Mouse (Mus musculus): ENCODE results near the gene Htr1f. TPM values are rescaled to one million over a fixed set of nuclear protein-coding genes. Genes with fewer than 3 reads are reported as not detected.

Htr1f gene
- polyA plus RNA-seq, 1 experiment: not detected

- Histone ChIP-seq H3K36me3 (ENCODE audit: control insufficient read depth, insufficient read depth, low read length) (no peaks in the 10 kb centered on the region), H3K4me1 (ENCODE audit: control insufficient read depth, insufficient read depth, insufficient read length) (no peaks in the 10 kb centered on the region), H3K27ac (ENCODE audit: insufficient read depth, low read length) (no peak overlapping the region), H3K27me3 (ENCODE audit: control insufficient read depth, insufficient read depth, low read length) (no peaks in the 10 kb centered on the region), H3K4me3 (ENCODE audit: extremely low read depth, insufficient read depth, insufficient read length) (no peak overlapping the region)
- peak in 1 of 2 experiments; percentile 12 for DNase-seq (ENCODE audit: low read depth in 1 of 2, low spot score in 2 of 2)
- TF ChIP-seq CTCF (IDR thresholded peaks at IDR 0.05; ENCODE audit: extremely low read depth, insufficient read depth, insufficient read length, insufficient replicate concordance): no peak
- TF ChIP-seq POLR2A (IDR thresholded peaks at IDR 0.05; ENCODE audit: low read depth, low read length): no peak
- 25% methylated on average over 3 of the region's 3 CpGs for WGBS
Observed at GRCm38 (mm10) chr16:64907112-64907511, 198.5 kb downstream of the Htr1f start.

GRCm38 (mm10) chr16:64903328-64903727, 202.3 kb downstream of the Htr1f start:
- whole genome bisulfite sequencing: 21% methylated on average over 2 of the region's 2 CpGs
- Histone ChIP-seq H3K36me3 (ENCODE audit: control insufficient read depth, insufficient read depth, low read length) (no peaks in the 10 kb centered on the region), H3K4me1 (ENCODE audit: control insufficient read depth, insufficient read depth, insufficient read length) (no peaks in the 10 kb centered on the region), H3K27me3 (ENCODE audit: control insufficient read depth, insufficient read depth, low read length) (no peaks in the 10 kb centered on the region), H3K27ac (ENCODE audit: insufficient read depth, low read length) (no peak overlapping the region), H3K4me3 (ENCODE audit: extremely low read depth, insufficient read depth, insufficient read length) (no peak overlapping the region)
- no peak for TF ChIP-seq CTCF (IDR thresholded peaks at IDR 0.05; ENCODE audit: extremely low read depth, insufficient read depth, insufficient read length, insufficient replicate concordance)
- TF ChIP-seq POLR2A (IDR thresholded peaks at IDR 0.05; ENCODE audit: low read depth, low read length): no peak
- no peak for DNase-seq (ENCODE audit: low read depth in 1 of 2, low spot score in 2 of 2)

DNA sequence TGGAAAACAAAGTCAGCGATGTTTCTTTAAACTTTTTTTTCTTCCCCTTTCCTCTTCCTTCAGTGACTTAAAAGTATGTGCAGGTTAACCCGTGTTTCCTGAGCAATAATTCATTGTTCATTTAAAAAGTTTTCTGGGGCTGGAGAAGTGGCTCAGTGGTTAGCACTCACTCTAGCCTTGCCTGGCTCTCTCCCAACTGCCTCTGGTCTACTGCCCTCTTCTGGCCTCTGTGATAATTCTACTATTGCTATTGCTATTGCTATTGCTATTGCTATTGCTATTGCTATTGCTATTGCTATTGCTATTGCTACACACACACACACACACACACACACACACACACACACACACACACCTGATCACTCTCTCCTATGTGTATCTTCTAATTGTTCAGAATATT, 206.6 kb downstream of the Htr1f start:
- peak in 1 of 2 experiments; percentile 26 for DNase-seq (ENCODE audit: low read depth in 1 of 2, low spot score in 2 of 2)
- H3K27ac ChIP-seq (ENCODE audit: insufficient read depth, low read length): no peak overlapping the region
- H3K27me3 ChIP-seq (ENCODE audit: control insufficient read depth, insufficient read depth, low read length): no peaks in the 10 kb centered on the region
- H3K36me3 ChIP-seq (ENCODE audit: control insufficient read depth, insufficient read depth, low read length): no peaks in the 10 kb centered on the region
- TF ChIP-seq CTCF (IDR thresholded peaks at IDR 0.05; ENCODE audit: extremely low read depth, insufficient read depth, insufficient read length, insufficient replicate concordance) (peak; percentile 43; the same call in 1 of the 2 replicates), POLR2A (IDR thresholded peaks at IDR 0.05; ENCODE audit: low read depth, low read length) (no peak)
- no peak overlapping the region for H3K4me3 ChIP-seq (ENCODE audit: extremely low read depth, insufficient read depth, insufficient read length)
- WGBS: 17% methylated on average over 2 of the region's 2 CpGs
- H3K4me1 ChIP-seq (ENCODE audit: control insufficient read depth, insufficient read depth, insufficient read length): no peaks in the 10 kb centered on the region

DNA sequence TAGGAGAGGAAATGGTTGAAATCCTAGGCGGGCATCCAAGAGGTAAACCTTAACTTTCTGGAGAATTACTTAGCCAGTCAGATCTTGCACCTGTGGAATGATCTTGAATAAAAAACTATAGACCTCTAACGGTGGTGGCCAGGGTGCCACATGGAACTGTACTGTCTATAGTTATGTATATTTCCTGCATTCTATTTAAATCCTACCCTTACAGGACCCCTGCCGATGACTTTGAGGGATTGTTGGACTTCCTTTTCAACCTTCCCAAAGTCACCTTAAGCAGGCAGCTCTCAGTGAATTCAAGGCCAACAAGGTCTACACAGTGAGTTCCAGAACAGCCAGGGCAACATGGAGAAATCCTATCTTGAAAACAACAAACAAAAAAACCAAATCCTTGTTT, 216.2 kb downstream of the Htr1f start:
- 0 out of 2 replicates have a peak, but pooled peaks cover under 1% of the 10 kb centered on the region for H3K4me1 ChIP-seq (ENCODE audit: control insufficient read depth, insufficient read depth, insufficient read length)
- no peaks in the 10 kb centered on the region for H3K27me3 ChIP-seq (ENCODE audit: control insufficient read depth, insufficient read depth, low read length)
- no peak for DNase-seq (ENCODE audit: low read depth in 1 of 2, low spot score in 2 of 2)
- no peak overlapping the region for H3K27ac ChIP-seq (ENCODE audit: insufficient read depth, low read length)
- no peaks in the 10 kb centered on the region for H3K36me3 ChIP-seq (ENCODE audit: control insufficient read depth, insufficient read depth, low read length)
- 95% methylated on average over 3 of the region's 3 CpGs for WGBS
- H3K4me3 ChIP-seq (ENCODE audit: extremely low read depth, insufficient read depth, insufficient read length): no peak overlapping the region
- TF ChIP-seq POLR2A (IDR thresholded peaks at IDR 0.05; ENCODE audit: low read depth, low read length) (no peak), CTCF (IDR thresholded peaks at IDR 0.05; ENCODE audit: extremely low read depth, insufficient read depth, insufficient read length, insufficient replicate concordance) (no peak)

GRCm38 (mm10) chr16:64885547-64885946, 220.1 kb downstream of the Htr1f start:
- no peak for DNase-seq (ENCODE audit: low read depth in 1 of 2, low spot score in 2 of 2)
- TF ChIP-seq CTCF (IDR thresholded peaks at IDR 0.05; ENCODE audit: extremely low read depth, insufficient read depth, insufficient read length, insufficient replicate concordance): no peak
- no peak for TF ChIP-seq POLR2A (IDR thresholded peaks at IDR 0.05; ENCODE audit: low read depth, low read length)
- 62% methylated on average over 4 of the region's 4 CpGs for WGBS
- H3K27me3 ChIP-seq (ENCODE audit: control insufficient read depth, insufficient read depth, low read length): no peaks in the 10 kb centered on the region
- H3K4me3 ChIP-seq (ENCODE audit: extremely low read depth, insufficient read depth, insufficient read length): no peak overlapping the region
- peaks cover 7% of the 10 kb centered on the region; the same call in 1 of the 2 replicates for H3K4me1 ChIP-seq (ENCODE audit: control insufficient read depth, insufficient read depth, insufficient read length)
- no peaks in the 10 kb centered on the region for H3K36me3 ChIP-seq (ENCODE audit: control insufficient read depth, insufficient read depth, low read length)
- H3K27ac ChIP-seq (ENCODE audit: insufficient read depth, low read length): no peak overlapping the region

- WGBS: 72% methylated on average over 3 of the region's 3 CpGs
- no peak overlapping the region for H3K27ac ChIP-seq (ENCODE audit: insufficient read depth, low read length)
- H3K4me3 ChIP-seq (ENCODE audit: extremely low read depth, insufficient read depth, insufficient read length): no peak overlapping the region
Observed at GRCm38 (mm10) chr16:64885142-64885541, 220.5 kb downstream of the Htr1f start.

DNA sequence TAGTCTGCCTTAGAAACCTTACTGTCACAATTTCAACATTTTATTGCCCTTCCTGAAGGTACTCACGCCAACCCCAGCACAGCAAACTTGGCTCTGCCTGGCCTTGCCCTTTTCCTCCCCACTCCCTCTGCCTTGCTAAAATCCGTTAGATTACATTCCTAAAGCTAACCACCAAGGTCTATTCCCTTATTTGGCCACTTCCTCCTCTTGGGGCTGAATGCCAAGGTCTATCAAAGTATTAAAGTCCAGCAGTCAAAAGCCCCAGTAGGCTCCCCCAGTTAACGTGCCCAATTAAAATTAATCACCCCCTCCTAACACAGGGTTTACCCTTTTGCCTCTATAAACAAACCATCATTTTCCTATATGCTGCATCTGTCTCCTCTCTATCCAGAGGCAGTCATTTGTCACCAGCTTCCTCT, 221.2 kb downstream of the Htr1f start:
- Histone ChIP-seq H3K27me3 (ENCODE audit: control insufficient read depth, insufficient read depth, low read length) (no peaks in the 10 kb centered on the region), H3K27ac (ENCODE audit: insufficient read depth, low read length) (peak overlapping the region; percentile 58), H3K4me1 (ENCODE audit: control insufficient read depth, insufficient read depth, insufficient read length) (peaks cover 7% of the 10 kb centered on the region; the same call in 1 of the 2 replicates), H3K36me3 (ENCODE audit: control insufficient read depth, insufficient read depth, low read length) (no peaks in the 10 kb centered on the region), H3K4me3 (ENCODE audit: extremely low read depth, insufficient read depth, insufficient read length) (no peak overlapping the region)
- no peak for TF ChIP-seq POLR2A (IDR thresholded peaks at IDR 0.05; ENCODE audit: low read depth, low read length)
- TF ChIP-seq CTCF (IDR thresholded peaks at IDR 0.05; ENCODE audit: extremely low read depth, insufficient read depth, insufficient read length, insufficient replicate concordance): no peak
- 34% methylated on average over 3 of the region's 3 CpGs for WGBS
- DNase-seq (ENCODE audit: low read depth in 1 of 2, low spot score in 2 of 2): no peak

More at GRCm38 (mm10) chr16:64885142-64885541, 220.5 kb downstream of the Htr1f start:
- no peak for TF ChIP-seq POLR2A (IDR thresholded peaks at IDR 0.05; ENCODE audit: low read depth, low read length)
- TF ChIP-seq CTCF (IDR thresholded peaks at IDR 0.05; ENCODE audit: extremely low read depth, insufficient read depth, insufficient read length, insufficient replicate concordance): no peak
- peaks cover 7% of the 10 kb centered on the region; the same call in 1 of the 2 replicates for H3K4me1 ChIP-seq (ENCODE audit: control insufficient read depth, insufficient read depth, insufficient read length)
- H3K36me3 ChIP-seq (ENCODE audit: control insufficient read depth, insufficient read depth, low read length): no peaks in the 10 kb centered on the region
- no peak for DNase-seq (ENCODE audit: low read depth in 1 of 2, low spot score in 2 of 2)
- no peaks in the 10 kb centered on the region for H3K27me3 ChIP-seq (ENCODE audit: control insufficient read depth, insufficient read depth, low read length)
